Comparison of ENCODE assay signal across 9 mouse cellular contexts in the genomic region with DNA sequence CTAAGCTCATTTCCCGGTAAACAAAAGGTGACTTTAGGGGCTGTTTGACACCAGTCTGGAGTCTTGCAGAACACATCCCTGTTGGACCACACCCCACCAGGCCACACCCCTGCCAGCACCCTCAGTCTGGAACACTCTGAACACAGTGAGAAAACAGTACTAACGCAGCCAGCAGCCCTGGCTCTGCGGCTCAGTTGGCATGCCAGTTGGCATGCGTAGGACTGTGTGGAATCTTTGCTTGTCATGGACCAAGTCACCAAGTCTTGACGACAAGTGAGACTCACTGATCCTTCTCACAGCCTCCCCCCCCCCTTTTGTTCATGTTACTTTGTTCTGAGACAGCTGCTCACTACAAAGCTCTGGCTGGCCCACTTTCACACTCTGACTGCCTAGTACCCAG. TPM values are rescaled to one million over a fixed set of nuclear protein-coding genes. Genes with fewer than 3 reads are reported as not detected.
DNase-seq lines count a peak whose midpoint lies in the region; TF ChIP-seq lines count a peak whose summit lies in the region.
"Had no signal": no experiment of that assay in that cellular context is flagged by ENCODE, and none has a peak within 500 bp of the region (broad histone marks: within the 10 kb centered on the region; RNA-seq: fewer than 3 reads in every experiment).

No protein-coding gene starts in this region.

- no peak for TF ChIP-seq CTCF in thymus, adult 2 months (IDR thresholded peaks at IDR 0.05; ENCODE audit: borderline replicate concordance, control insufficient read depth, extremely low read depth, insufficient read depth, low read length, poor library complexity)

- H3K27me3 ChIP-seq in thymus, adult 2 months (ENCODE audit: control insufficient read depth, insufficient read depth, low read length): no peaks in the 10 kb centered on the region

- H3K4me3 ChIP-seq in thymus, adult 2 months (ENCODE audit: control insufficient read depth, insufficient read depth, low read length): no peak overlapping the region

- peak; percentile 86 for DNase-seq in gastrocnemius, adult 18-20 months (ENCODE audit: low spot score)
- no peak for DNase-seq in gastrocnemius, postnatal 4 days (ENCODE audit: low spot score in 2 of 2)
- no peak for DNase-seq in thymus, adult 2 months
- no peak for DNase-seq in thymus, postnatal 10 days (ENCODE audit: low spot score in 2 of 2)
- DNase-seq in kidney, postnatal 10 days: peak; percentile 49
- peak; percentile 29 for DNase-seq in right cerebral cortex, postnatal 14 days
- DNase-seq in yolk sac, embryonic 10.5 days (ENCODE audit: low spot score): no peak
- no peak for DNase-seq in cerebellum, postnatal 14 days

- H3K36me3 ChIP-seq in thymus, adult 2 months (ENCODE audit: control insufficient read depth, insufficient read depth, low read length): no peaks in the 10 kb centered on the region

- no peak for TF ChIP-seq POLR2A in thymus, adult 2 months (IDR thresholded peaks at IDR 0.05; ENCODE audit: control insufficient read depth, extremely low read depth, insufficient read depth, low read length, poor library complexity)

- WGBS in thymus, adult 2 months: 58% methylated on average over 5 of the region's 5 CpGs

- peaks cover 18% of the 10 kb centered on the region for H3K4me1 ChIP-seq in thymus, adult 2 months (replicated peaks; ENCODE audit: control insufficient read depth, insufficient read depth, low read length)

- peak overlapping the region; percentile 41 for H3K27ac ChIP-seq in thymus, adult 2 months (ENCODE audit: control insufficient read depth, insufficient read depth, low read length)

RNA-seq across cellular contexts. Expression of a gene that starts 6.0 kb away (rescaled TPM):
- total RNA-seq in gastrocnemius, adult 18-20 months (2021): 10 to 100 TPM; 65.4 to 70.3 TPM
- total RNA-seq in gastrocnemius, postnatal 4 days (2021): 10 to 100 TPM; 70.1 to 84.7 TPM
- polyA plus RNA-seq in thymus, adult 2 months (2012; rRNA removed): 192 and 199 TPM in 2 replicates

RNA-seq across cellular contexts. Expression of a gene that starts 6.9 kb away (rescaled TPM):
- total RNA-seq in gastrocnemius, adult 18-20 months (2021): 10 to 100 TPM; 11.9 to 13.7 TPM
- 10 to 100 TPM; 41.4 to 47.0 TPM for total RNA-seq in gastrocnemius, postnatal 4 days (2021)
- 40.7 and 41.9 TPM in 2 replicates for polyA plus RNA-seq in thymus, adult 2 months (2012; rRNA removed)

RNA-seq across cellular contexts. Expression of a gene that starts 31.7 kb away (rescaled TPM):
- total RNA-seq in gastrocnemius, adult 18-20 months (2021): 10 to 100 TPM; 41.6 to 68.4 TPM
- 100 to 1,000 TPM; 201 to 228 TPM for total RNA-seq in gastrocnemius, postnatal 4 days (2021)
- polyA plus RNA-seq in thymus, adult 2 months (2012; rRNA removed): 540 and 792 TPM in 2 replicates

RNA-seq across cellular contexts. Expression of a gene that starts 34.8 kb away (rescaled TPM):
- under 1 TPM; 0.16 to 0.21 TPM for total RNA-seq in gastrocnemius, adult 18-20 months (2021)
- total RNA-seq in gastrocnemius, postnatal 4 days (2021): under 1 TPM; 0.32 to 0.39 TPM
- 6.7 and 7.5 TPM in 2 replicates for polyA plus RNA-seq in thymus, adult 2 months (2012; rRNA removed)
- total RNA-seq: left cerebral cortex, adult 8-10 months had no signal

RNA-seq across cellular contexts. Expression of a gene that starts 36.2 kb away (rescaled TPM):
- total RNA-seq in gastrocnemius, adult 18-20 months (2021): not detected
- total RNA-seq in gastrocnemius, postnatal 4 days (2021): not detected
- 0.19 and 0.28 TPM in 2 replicates for polyA plus RNA-seq in thymus, adult 2 months (2012; rRNA removed)

Comparison
In these comparisons a context has a peak if more than half of its experiments do, and no peak if none do; other contexts are left out.
1. DNase-seq: peak in gastrocnemius, adult 18-20 months (single experiment), kidney, postnatal 10 days (single experiment) and right cerebral cortex, postnatal 14 days (single experiment); none in gastrocnemius, postnatal 4 days (0 of 2), thymus, adult 2 months (single experiment), thymus, postnatal 10 days (0 of 2), yolk sac, embryonic 10.5 days (single experiment) and cerebellum, postnatal 14 days (0 of 2).